In genomic region chr11:97393658-97394057, GRCm38 (mm10) we compare ENCODE assay signal across 23 mouse cellular contexts. TPM values are rescaled to one million over a fixed set of nuclear protein-coding genes. Genes with fewer than 3 reads are reported as not detected.
DNase-seq lines count a peak whose midpoint lies in the region; ATAC-seq and TF ChIP-seq lines count a peak whose summit lies in the region.
"Had no signal": no experiment of that assay in that cellular context is flagged by ENCODE, and none has a peak within 500 bp of the region (broad histone marks: within the 10 kb centered on the region; RNA-seq: fewer than 3 reads in every experiment).

No protein-coding gene starts in this region.

- DNase-seq in kidney, postnatal 0 days (ENCODE audit: low spot score) = peak; percentile 19
- no peak for DNase-seq in kidney, adult 11 months
- peak; percentile 67 for DNase-seq in right cerebral cortex, adult 18-20 months
- DNase-seq in right cerebral cortex, postnatal 10 days (ENCODE audit: low spot score in 2 of 2) = no peak
- peak; percentile 88 for DNase-seq in ES-CJ7 (ENCODE audit: low read depth, low spot score)
- peak; percentile 70 for DNase-seq in brain, adult 2 months (ENCODE audit: low read depth, low spot score)
- DNase-seq in liver, postnatal 0 days = no peak
- DNase-seq: adrenal gland, adult 8-10 months; adrenal gland, postnatal 36 days; cerebellum, adult 11 months; cerebellum, adult 8-10 months; cerebellum, postnatal 14 days; embryo, embryonic 11 days; gastrocnemius, postnatal 10 days; heart, adult 2 months had no signal

- H3K27me3 ChIP-seq in kidney, postnatal 0 days (ENCODE audit: insufficient read depth, low read length) = no peaks in the 10 kb centered on the region
- H3K27me3 ChIP-seq in liver, postnatal 0 days (ENCODE audit: insufficient read depth, low read length) = no peaks in the 10 kb centered on the region
- H3K27me3 ChIP-seq: embryonic facial prominence, embryonic 15.5 days; heart, embryonic 12.5 days; Patski had no signal

- no peak overlapping the region for H3K4me2 ChIP-seq in kidney, postnatal 0 days (ENCODE audit: low read length)
- no peak overlapping the region for H3K4me2 ChIP-seq in liver, postnatal 0 days (ENCODE audit: low read depth, low read length)
- H3K4me2 ChIP-seq: embryonic facial prominence, embryonic 15.5 days; heart, embryonic 12.5 days; hindbrain, embryonic 14.5 days had no signal

- no peak overlapping the region for H3K9ac ChIP-seq in kidney, postnatal 0 days (ENCODE audit: low read depth, low read length)
- no peak overlapping the region for H3K9ac ChIP-seq in liver, postnatal 0 days (replicated peaks)
- H3K9ac ChIP-seq: embryonic facial prominence, embryonic 15.5 days; hindbrain, embryonic 14.5 days had no signal

- 65% methylated on average over 11 of the region's 11 CpGs for WGBS in kidney, postnatal 0 days
- 60% methylated on average over 11 of the region's 11 CpGs for WGBS in liver, postnatal 0 days (ENCODE audit: insufficient replicate concordance)

- 0 out of 2 replicates have a peak, but pooled peaks cover 14% of the 10 kb centered on the region for H3K4me1 ChIP-seq in kidney, postnatal 0 days (replicated peaks; ENCODE audit: insufficient read depth, low read length)
- no peaks in the 10 kb centered on the region; the same call in 1 of the 2 replicates for H3K4me1 ChIP-seq in liver, postnatal 0 days (ENCODE audit: insufficient read depth)
- H3K4me1 ChIP-seq: forebrain, embryonic 10.5 days; hindbrain, embryonic 10.5 days had no signal

- no peak for TF ChIP-seq EP300 in liver, postnatal 0 days (IDR thresholded peaks at IDR 0.05; ENCODE audit: low read depth)

- H3K9me3 ChIP-seq in kidney, postnatal 0 days (replicated peaks; ENCODE audit: low read length) = no peaks in the 10 kb centered on the region
- H3K9me3 ChIP-seq in liver, postnatal 0 days (ENCODE audit: low read length) = no peaks in the 10 kb centered on the region
- H3K9me3 ChIP-seq: embryonic facial prominence, embryonic 15.5 days; forebrain, embryonic 10.5 days; heart, embryonic 12.5 days; hindbrain, embryonic 10.5 days had no signal

- H3K4me3 ChIP-seq in kidney, postnatal 0 days (replicated peaks; ENCODE audit: low read depth, low read length) = no peak overlapping the region
- no peak overlapping the region for H3K4me3 ChIP-seq in liver, postnatal 0 days (ENCODE audit: low read depth, low read length)
- H3K4me3 ChIP-seq: embryonic facial prominence, embryonic 15.5 days; erythroblast, embryonic 14.5 days; forebrain, embryonic 10.5 days; heart, adult 2 months; heart, embryonic 12.5 days; hindbrain, embryonic 10.5 days had no signal

- H3K27ac ChIP-seq in kidney, postnatal 0 days = peak overlapping the region; percentile 8; the same call in 1 of the 2 replicates
- no peak overlapping the region for H3K27ac ChIP-seq in liver, postnatal 0 days (ENCODE audit: low read depth)
- H3K27ac ChIP-seq: embryonic facial prominence, embryonic 15.5 days; forebrain, embryonic 10.5 days; heart, adult 2 months; hindbrain, embryonic 10.5 days; hindbrain, embryonic 14.5 days had no signal

- no peak for TF ChIP-seq CTCF in kidney, postnatal 0 days (IDR thresholded peaks at IDR 0.05; ENCODE audit: low read depth)
- TF ChIP-seq CTCF in liver, postnatal 0 days (IDR thresholded peaks at IDR 0.05; ENCODE audit: low read depth) = no peak

- ATAC-seq in kidney, postnatal 0 days (replicated peaks; ENCODE audit: low FRiP score, low read depth) = no peak
- no peak for ATAC-seq in liver, postnatal 0 days
- ATAC-seq: forebrain, embryonic 14.5 days; Patski had no signal

- H3K36me3 ChIP-seq in kidney, postnatal 0 days (ENCODE audit: insufficient read depth, low read length) = peaks cover 14% of the 10 kb centered on the region
- H3K36me3 ChIP-seq in liver, postnatal 0 days (replicated peaks; ENCODE audit: insufficient read depth, low read length) = peaks cover 39% of the 10 kb centered on the region

RNA-seq across cellular contexts. Expression of gene Arhgap23, which starts 21.7 kb away (rescaled TPM):
- 5.4 and 5.7 TPM in 2 replicates for polyA plus RNA-seq in kidney, postnatal 0 days (2015; fragmentation: Nextera tagmentation; extraction: Ambion mirVana)
- 5.6 and 5.7 TPM in 2 replicates for polyA plus RNA-seq in liver, postnatal 0 days (2015; fragmentation: Nextera tagmentation; extraction: Ambion mirVana)

RNA-seq across cellular contexts. Expression of gene Socs7, which starts 31.3 kb away (rescaled TPM):
- polyA plus RNA-seq in kidney, postnatal 0 days (2015; fragmentation: Nextera tagmentation; extraction: Ambion mirVana) = 2.4 and 2.6 TPM in 2 replicates
- 0.89 and 0.92 TPM in 2 replicates for polyA plus RNA-seq in liver, postnatal 0 days (2015; fragmentation: Nextera tagmentation; extraction: Ambion mirVana)

RNA-seq across cellular contexts. Expression of gene Gpr179, which starts 41.8 kb away (rescaled TPM):
- 0.05 and 0.06 TPM in 2 replicates for polyA plus RNA-seq in kidney, postnatal 0 days (2015; fragmentation: Nextera tagmentation; extraction: Ambion mirVana)
- 0.04 TPM in 1 of 2 replicates, not detected in the other for polyA plus RNA-seq in liver, postnatal 0 days (2015; fragmentation: Nextera tagmentation; extraction: Ambion mirVana)
- polyA plus RNA-seq: erythroblast, embryonic 14.5 days; heart, adult 2 months had no signal

Comparison
In these comparisons a context has a peak if more than half of its experiments do, and no peak if none do; other contexts are left out.
1. DNase-seq: peak in kidney, postnatal 0 days (single experiment), right cerebral cortex, adult 18-20 months (single experiment), ES-CJ7 (single experiment) and brain, adult 2 months (single experiment); none in kidney, adult 11 months (single experiment), right cerebral cortex, postnatal 10 days (0 of 2) and liver, postnatal 0 days (single experiment).